Mouse (Mus musculus): ENCODE results near the gene Tmcc1. TPM values are rescaled to one million over a fixed set of nuclear protein-coding genes. Genes with fewer than 3 reads are reported as not detected.

Tmcc1 gene
- total and polyA plus RNA-seq, 2 experiments: 17.7 to 34.3 TPM

- H3K4me1 ChIP-seq (ENCODE audit: control insufficient read depth, insufficient read depth, low read length): peaks cover 4% of the 10 kb centered on the region; the same call in 1 of the 2 replicates
- H3K36me3 ChIP-seq (ENCODE audit: control insufficient read depth, insufficient read depth, low read length): no peaks in the 10 kb centered on the region
- no peaks in the 10 kb centered on the region for H3K79me2 ChIP-seq (ENCODE audit: control insufficient read depth, insufficient read depth, low read length)
- no peak overlapping the region for H3K9ac ChIP-seq (ENCODE audit: low read depth, low read length)
- TF ChIP-seq CTCF (IDR thresholded peaks at IDR 0.05; ENCODE audit: low read depth, low read length) (no peak), POLR2A (IDR thresholded peaks at IDR 0.05; ENCODE audit: extremely low read depth, insufficient read depth, low read length) (no peak)
- H3K4me3 ChIP-seq (ENCODE audit: insufficient read depth, low read depth, low read length): no peak overlapping the region
- no peaks in the 10 kb centered on the region for H3K27me3 ChIP-seq (ENCODE audit: control insufficient read depth, insufficient read depth, low read length)
- 90% methylated on average over 5 of the region's 6 CpGs for WGBS
- H3K27ac ChIP-seq (replicated peaks; ENCODE audit: insufficient read depth, low read depth, low read length): no peak overlapping the region
- DNase-seq (ENCODE audit: extremely low read depth, low read depth, low spot score): no peak
These were observed 223.3 kb downstream of the Tmcc1 start for GRCm38 (mm10) chr6:115969952-115970351.

GRCm38 (mm10) chr6:115969103-115969502, 224.2 kb downstream of the Tmcc1 start:
- H3K79me2 ChIP-seq (ENCODE audit: control insufficient read depth, insufficient read depth, low read length): no peaks in the 10 kb centered on the region
- no peaks in the 10 kb centered on the region for H3K27me3 ChIP-seq (ENCODE audit: control insufficient read depth, insufficient read depth, low read length)
- TF ChIP-seq CTCF (IDR thresholded peaks at IDR 0.05; ENCODE audit: low read depth, low read length) (no peak), POLR2A (IDR thresholded peaks at IDR 0.05; ENCODE audit: extremely low read depth, insufficient read depth, low read length) (no peak)
- DNase-seq (ENCODE audit: extremely low read depth, low read depth, low spot score): no peak
- H3K4me3 ChIP-seq (ENCODE audit: insufficient read depth, low read depth, low read length): no peak overlapping the region
- no peak overlapping the region for H3K9ac ChIP-seq (ENCODE audit: low read depth, low read length)
- H3K4me1 ChIP-seq (ENCODE audit: control insufficient read depth, insufficient read depth, low read length): peaks cover 4% of the 10 kb centered on the region; the same call in 1 of the 2 replicates
- WGBS: 87% methylated on average over 9 of the region's 9 CpGs
- H3K27ac ChIP-seq (replicated peaks; ENCODE audit: insufficient read depth, low read depth, low read length): no peak overlapping the region
- no peaks in the 10 kb centered on the region for H3K36me3 ChIP-seq (ENCODE audit: control insufficient read depth, insufficient read depth, low read length)

- H3K4me1 ChIP-seq (ENCODE audit: control insufficient read depth, insufficient read depth, low read length): peaks cover 4% of the 10 kb centered on the region; the same call in 1 of the 2 replicates
- H3K27ac ChIP-seq (replicated peaks; ENCODE audit: insufficient read depth, low read depth, low read length): no peak overlapping the region
- DNase-seq (ENCODE audit: extremely low read depth, low read depth, low spot score): no peak
- no peaks in the 10 kb centered on the region for H3K27me3 ChIP-seq (ENCODE audit: control insufficient read depth, insufficient read depth, low read length)
- WGBS: 89% methylated on average over 6 of the region's 6 CpGs
- TF ChIP-seq POLR2A (IDR thresholded peaks at IDR 0.05; ENCODE audit: extremely low read depth, insufficient read depth, low read length): no peak
- no peak for TF ChIP-seq CTCF (IDR thresholded peaks at IDR 0.05; ENCODE audit: low read depth, low read length)
- H3K4me3 ChIP-seq (ENCODE audit: insufficient read depth, low read depth, low read length): no peak overlapping the region
- no peak overlapping the region for H3K9ac ChIP-seq (ENCODE audit: low read depth, low read length)
- H3K36me3 ChIP-seq (ENCODE audit: control insufficient read depth, insufficient read depth, low read length): no peaks in the 10 kb centered on the region
- no peaks in the 10 kb centered on the region for H3K79me2 ChIP-seq (ENCODE audit: control insufficient read depth, insufficient read depth, low read length)
These were observed 224.6 kb downstream of the Tmcc1 start for GRCm38 (mm10) chr6:115968700-115969099.

Other genes with a start within 250 kb of the Tmcc1 start
- not detected in 2 replicates for gene H1foo, start 248.5 kb downstream of the Tmcc1 start, total RNA-seq (2014; rRNA removed)
- gene H1foo, start 248.5 kb downstream of the Tmcc1 start, polyA plus RNA-seq (2012; rRNA removed): not detected in 2 replicates
- 12.4 and 17.4 TPM in 2 replicates for gene Plxnd1, start 198.5 kb downstream of the Tmcc1 start, total RNA-seq (2014; rRNA removed)
- 12.1 and 18.4 TPM in 2 replicates for gene Plxnd1, start 198.5 kb downstream of the Tmcc1 start, polyA plus RNA-seq (2012; rRNA removed)
- 38.5 and 46.5 TPM in 2 replicates for gene Washc2, start 14.6 kb upstream of the Tmcc1 start, total RNA-seq (2014; rRNA removed)
- 29.6 and 32.7 TPM in 2 replicates for gene Washc2, start 14.6 kb upstream of the Tmcc1 start, polyA plus RNA-seq (2012; rRNA removed)
- 25.6 and 28.0 TPM in 2 replicates for gene Zfand4, start 70.7 kb upstream of the Tmcc1 start, total RNA-seq (2014; rRNA removed)
- gene Zfand4, start 70.7 kb upstream of the Tmcc1 start, polyA plus RNA-seq (2012; rRNA removed): 3.1 and 4.0 TPM in 2 replicates
- gene March8, start 144.5 kb upstream of the Tmcc1 start, total RNA-seq (2014; rRNA removed): 97.5 and 100 TPM in 2 replicates
- gene March8, start 144.5 kb upstream of the Tmcc1 start, polyA plus RNA-seq (2012; rRNA removed): 58.4 and 62.5 TPM in 2 replicates